Mouse (Mus musculus): ENCODE results near the gene Mettl8. TPM values are rescaled to one million over a fixed set of nuclear protein-coding genes. Genes with fewer than 3 reads are reported as not detected.

Mettl8 gene
- polyA plus RNA-seq, 1 experiment from 2014 or later = 16.4 TPM

GRCm38 (mm10) chr2:70938844-70939494, 116.4 kb downstream of the Mettl8 start:
- Histone ChIP-seq H3K9ac (no peak overlapping the region), H3K4me1 (no peaks in the 10 kb centered on the region; the same call in 1 of the 2 replicates), H3K36me3 (ENCODE audit: poor library complexity, severe bottlenecking) (no peaks in the 10 kb centered on the region), H3K9me3 (replicated peaks) (no peaks in the 10 kb centered on the region), H3K27ac (no peak overlapping the region), H3K4me2 (no peak overlapping the region), H3K4me3 (no peak overlapping the region), H3K27me3 (no peaks in the 10 kb centered on the region)
- 91% methylated on average over 21 of the region's 21 CpGs for WGBS
- ATAC-seq = no peak

- Histone ChIP-seq H3K27me3 (no peaks in the 10 kb centered on the region), H3K4me1 (no peaks in the 10 kb centered on the region; the same call in 1 of the 2 replicates), H3K9me3 (replicated peaks) (no peaks in the 10 kb centered on the region), H3K36me3 (ENCODE audit: poor library complexity, severe bottlenecking) (no peaks in the 10 kb centered on the region), H3K27ac (no peak overlapping the region), H3K4me2 (no peak overlapping the region), H3K9ac (no peak overlapping the region), H3K4me3 (no peak overlapping the region)
- 89% methylated on average over 8 of the region's 8 CpGs for WGBS
- ATAC-seq = no peak
Observed at GRCm38 (mm10) chr2:70934772-70935171, 120.6 kb downstream of the Mettl8 start.

- H3K9ac ChIP-seq = no peak overlapping the region
- H3K4me2 ChIP-seq = no peak overlapping the region
- no peak for ATAC-seq
- no peak overlapping the region for H3K27ac ChIP-seq
- 85% methylated on average over 1 of the region's 1 CpGs for WGBS
- H3K9me3 ChIP-seq (replicated peaks) = no peaks in the 10 kb centered on the region
- no peaks in the 10 kb centered on the region for H3K27me3 ChIP-seq
- H3K36me3 ChIP-seq (ENCODE audit: poor library complexity, severe bottlenecking) = no peaks in the 10 kb centered on the region
- no peak overlapping the region for H3K4me3 ChIP-seq
- no peaks in the 10 kb centered on the region; the same call in 1 of the 2 replicates for H3K4me1 ChIP-seq
Observed at GRCm38 (mm10) chr2:70933516-70933915, 121.9 kb downstream of the Mettl8 start.

- no peak overlapping the region for H3K4me3 ChIP-seq
- H3K27me3 ChIP-seq = no peaks in the 10 kb centered on the region
- no peaks in the 10 kb centered on the region for H3K9me3 ChIP-seq (replicated peaks)
- H3K4me1 ChIP-seq = no peaks in the 10 kb centered on the region; the same call in 1 of the 2 replicates
- WGBS = 84% methylated on average over 4 of the region's 4 CpGs
- no peak overlapping the region for H3K9ac ChIP-seq
- H3K4me2 ChIP-seq = no peak overlapping the region
- H3K27ac ChIP-seq = no peak overlapping the region
- H3K36me3 ChIP-seq (ENCODE audit: poor library complexity, severe bottlenecking) = no peaks in the 10 kb centered on the region
- no peak for ATAC-seq
Observed at GRCm38 (mm10) chr2:70932965-70933364, 122.4 kb downstream of the Mettl8 start.

- H3K4me1 ChIP-seq = no peaks in the 10 kb centered on the region
- H3K9me3 ChIP-seq (replicated peaks) = no peaks in the 10 kb centered on the region
- no peak for ATAC-seq
Observed at GRCm38 (mm10) chr2:70930631-70931288, 124.6 kb downstream of the Mettl8 start.

GRCm38 (mm10) chr2:70929714-70930113, 125.7 kb downstream of the Mettl8 start:
- Histone ChIP-seq H3K4me1 (no peaks in the 10 kb centered on the region), H3K27me3 (no peaks in the 10 kb centered on the region), H3K27ac (no peak overlapping the region), H3K9ac (no peak overlapping the region), H3K36me3 (ENCODE audit: poor library complexity, severe bottlenecking) (no peaks in the 10 kb centered on the region), H3K4me2 (no peak overlapping the region), H3K9me3 (replicated peaks) (no peaks in the 10 kb centered on the region), H3K4me3 (no peak overlapping the region)
- 86% methylated on average over 11 of the region's 11 CpGs for WGBS
- no peak for ATAC-seq

More at GRCm38 (mm10) chr2:70930631-70931288, 124.6 kb downstream of the Mettl8 start:
- H3K9ac ChIP-seq = no peak overlapping the region
- 95% methylated on average over 11 of the region's 11 CpGs for WGBS
- no peak overlapping the region for H3K4me3 ChIP-seq
- H3K27ac ChIP-seq = no peak overlapping the region
- H3K36me3 ChIP-seq (ENCODE audit: poor library complexity, severe bottlenecking) = no peaks in the 10 kb centered on the region
- H3K27me3 ChIP-seq = no peaks in the 10 kb centered on the region
- H3K4me2 ChIP-seq = no peak overlapping the region

GRCm38 (mm10) chr2:70924049-70924448, 131.3 kb downstream of the Mettl8 start:
- Histone ChIP-seq H3K9ac (no peak overlapping the region), H3K4me1 (no peaks in the 10 kb centered on the region), H3K36me3 (ENCODE audit: poor library complexity, severe bottlenecking) (no peaks in the 10 kb centered on the region), H3K27me3 (no peaks in the 10 kb centered on the region), H3K9me3 (replicated peaks) (no peaks in the 10 kb centered on the region), H3K4me2 (no peak overlapping the region), H3K27ac (no peak overlapping the region), H3K4me3 (no peak overlapping the region)
- no peak for ATAC-seq
- 97% methylated on average over 1 of the region's 1 CpGs for WGBS

DNA sequence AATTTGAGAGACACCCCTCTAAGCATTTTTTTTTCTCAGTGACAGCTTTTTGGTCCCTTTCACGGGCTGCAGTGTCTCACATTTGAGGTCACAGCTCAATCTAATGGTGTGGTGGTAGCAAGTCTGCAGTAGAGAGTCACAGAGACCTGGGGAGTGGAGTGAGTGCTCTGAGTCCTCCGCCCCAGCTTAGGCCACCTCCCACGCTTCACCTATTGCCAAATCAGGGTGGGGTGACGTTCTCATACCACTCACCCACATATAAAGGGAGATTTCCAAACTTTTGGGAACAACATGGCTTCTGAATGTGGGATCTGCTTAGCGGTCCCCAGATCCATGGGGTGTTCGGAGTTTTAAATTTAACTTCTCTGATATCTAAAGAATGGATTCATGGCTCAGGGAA, 132.6 kb downstream of the Mettl8 start:
- ATAC-seq = no peak
- H3K4me1 ChIP-seq = no peaks in the 10 kb centered on the region
- H3K27ac ChIP-seq = no peak overlapping the region
- H3K4me2 ChIP-seq = no peak overlapping the region
- no peaks in the 10 kb centered on the region for H3K9me3 ChIP-seq (replicated peaks)
- H3K9ac ChIP-seq = no peak overlapping the region
- no peaks in the 10 kb centered on the region for H3K36me3 ChIP-seq (ENCODE audit: poor library complexity, severe bottlenecking)
- H3K27me3 ChIP-seq = no peaks in the 10 kb centered on the region
- 74% methylated on average over 6 of the region's 6 CpGs for WGBS
- H3K4me3 ChIP-seq = no peak overlapping the region

GRCm38 (mm10) chr2:70920937-70921596, 134.3 kb downstream of the Mettl8 start:
- Histone ChIP-seq H3K9ac (no peak overlapping the region), H3K4me3 (no peak overlapping the region), H3K36me3 (ENCODE audit: poor library complexity, severe bottlenecking) (no peaks in the 10 kb centered on the region), H3K4me1 (no peaks in the 10 kb centered on the region), H3K27ac (no peak overlapping the region), H3K4me2 (no peak overlapping the region), H3K27me3 (no peaks in the 10 kb centered on the region), H3K9me3 (replicated peaks) (no peaks in the 10 kb centered on the region)
- ATAC-seq = no peak
- WGBS = 59% methylated on average over 8 of the region's 8 CpGs

DNA sequence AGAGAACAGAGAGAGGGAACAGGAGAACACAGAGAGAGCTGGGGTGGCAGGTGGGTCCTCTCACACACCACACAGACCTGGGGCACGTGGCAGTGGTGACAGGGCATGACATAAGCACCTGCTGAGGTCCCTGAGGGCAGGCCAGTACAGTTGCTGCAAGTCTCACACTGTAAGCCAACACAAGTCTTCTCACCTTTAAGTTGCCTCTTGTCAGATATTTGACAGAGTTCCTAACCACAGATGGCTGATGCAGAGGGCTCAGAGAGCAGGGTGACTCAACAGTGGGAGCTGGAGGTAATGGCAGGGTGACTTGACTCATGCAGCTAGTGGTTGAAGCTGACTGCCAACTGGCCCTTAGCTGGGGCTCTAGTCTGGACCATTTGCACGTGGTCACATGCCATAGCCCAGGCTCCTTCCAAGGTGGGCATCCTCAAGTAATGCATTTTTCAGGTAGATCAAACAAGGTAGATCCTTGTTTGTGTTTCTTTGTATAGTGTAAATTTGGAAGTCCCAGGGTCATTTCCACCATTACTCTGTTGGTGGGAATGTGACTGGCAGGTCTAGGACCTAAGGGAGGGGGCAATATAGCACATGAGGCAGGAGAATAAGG, 135.4 kb downstream of the Mettl8 start:
- WGBS = 67% methylated on average over 2 of the region's 2 CpGs
- no peak for ATAC-seq

GRCm38 (mm10) chr2:70918516-70918915, 136.9 kb downstream of the Mettl8 start:
- WGBS = 38% methylated on average over 2 of the region's 2 CpGs
- no peak for ATAC-seq
- H3K4me1 ChIP-seq = no peaks in the 10 kb centered on the region

More for the DNA sequence above, 135.4 kb downstream of the Mettl8 start:
- no peaks in the 10 kb centered on the region for H3K4me1 ChIP-seq
- no peak overlapping the region for H3K4me3 ChIP-seq
- no peak overlapping the region for H3K9ac ChIP-seq
- H3K4me2 ChIP-seq = no peak overlapping the region
- no peaks in the 10 kb centered on the region for H3K36me3 ChIP-seq (ENCODE audit: poor library complexity, severe bottlenecking)
- no peaks in the 10 kb centered on the region for H3K27me3 ChIP-seq
- H3K27ac ChIP-seq = no peak overlapping the region
- H3K9me3 ChIP-seq (replicated peaks) = no peaks in the 10 kb centered on the region

More at GRCm38 (mm10) chr2:70918516-70918915, 136.9 kb downstream of the Mettl8 start:
- Histone ChIP-seq H3K4me3 (no peak overlapping the region), H3K4me2 (no peak overlapping the region), H3K27ac (no peak overlapping the region), H3K27me3 (no peaks in the 10 kb centered on the region), H3K9me3 (replicated peaks) (no peaks in the 10 kb centered on the region), H3K36me3 (ENCODE audit: poor library complexity, severe bottlenecking) (no peaks in the 10 kb centered on the region), H3K9ac (no peak overlapping the region)

Data from forebrain, embryonic 13.5 days (tissue).